Mouse (Mus musculus) thymus, adult 18-20 months (tissue): ENCODE measurements around the gene Ankrd50.

ENCODE experiments used
- DNase-seq, 2 experiments: peaks; one replicate each; pipeline ENCODE4 v3.0.0; 2022; ENCODE audit warnings: mixed read lengths in 2 of 2

Gene Ankrd50

GRCm38 (mm10) chr3:38463149-38463548, 21.5 kb downstream of the Ankrd50 start:
- no peak for DNase-seq

- DNase-seq: no peak
Measured at GRCm38 (mm10) chr3:38461742-38462141, 22.9 kb downstream of the Ankrd50 start.

GRCm38 (mm10) chr3:38460250-38460624, 24.4 kb downstream of the Ankrd50 start:
- no peak for DNase-seq

GRCm38 (mm10) chr3:38459507-38460249, 25.0 kb downstream of the Ankrd50 start:
- no peak for DNase-seq

- no peak for DNase-seq
Measured at GRCm38 (mm10) chr3:38457041-38457440, 27.6 kb downstream of the Ankrd50 start.

GRCm38 (mm10) chr3:38452199-38452598, 32.4 kb downstream of the Ankrd50 start:
- no peak for DNase-seq

- DNase-seq: no peak
Measured at GRCm38 (mm10) chr3:38446586-38446985, 38.1 kb downstream of the Ankrd50 start.

- DNase-seq: no peak
Measured at GRCm38 (mm10) chr3:38443875-38444274, 40.8 kb downstream of the Ankrd50 start.

- peak; percentile 64 to 79 for DNase-seq
Measured at GRCm38 (mm10) chr3:38440564-38440991, 44.1 kb downstream of the Ankrd50 start.

GRCm38 (mm10) chr3:38436596-38436995, 48.0 kb downstream of the Ankrd50 start:
- no peak for DNase-seq

- DNase-seq: no peak
Measured at GRCm38 (mm10) chr3:38435828-38436227, 48.8 kb downstream of the Ankrd50 start.

- no peak for DNase-seq
Measured at GRCm38 (mm10) chr3:38434486-38434885, 50.2 kb downstream of the Ankrd50 start.

- DNase-seq: no peak
Measured at GRCm38 (mm10) chr3:38433495-38434464, 50.9 kb downstream of the Ankrd50 start.

GRCm38 (mm10) chr3:38431461-38431860, 53.2 kb downstream of the Ankrd50 start:
- no peak for DNase-seq

- DNase-seq: no peak
Measured at GRCm38 (mm10) chr3:38431042-38431441, 53.6 kb downstream of the Ankrd50 start.

GRCm38 (mm10) chr3:38427200-38427599, 57.4 kb downstream of the Ankrd50 start:
- DNase-seq: no peak

- no peak for DNase-seq
Measured at GRCm38 (mm10) chr3:38423966-38424365, 60.7 kb downstream of the Ankrd50 start.

GRCm38 (mm10) chr3:38419896-38420295, 64.7 kb downstream of the Ankrd50 start:
- no peak for DNase-seq

GRCm38 (mm10) chr3:38415292-38415930, 69.2 kb downstream of the Ankrd50 start:
- no peak for DNase-seq
